Mouse (Mus musculus) limb, embryonic 12.5 days (tissue): Measurements from ENCODE around the gene Fam178b. TPM values are rescaled to one million over a fixed set of nuclear protein-coding genes. Genes with fewer than 3 reads are reported as not detected.
"Not testable (repeated sequence)": the region's sequence is repeated elsewhere in the genome, so short reads cannot be mapped to it uniquely, and the experiment has no call there.

Experiments used
- ATAC-seq: fragments of 200-750 bp; cut with Nextera tagmentation; 2 replicates; pipeline ENCODE4 v1.8.0; 2017; ENCODE audit warnings: low read depth, moderate TSS enrichment; ENCODE audit not compliant: insufficient number of reproducible peaks, insufficient read depth, low FRiP score, low TSS enrichment
- H3K27ac ChIP-seq: fragments of 300-500 bp; sonication (generic); 2 replicates; pipeline ENCODE4 v1.5.1; 2016; ENCODE audit warnings: mild to moderate bottlenecking, moderate library complexity
- H3K27me3 ChIP-seq: fragments of 300-500 bp; sonication (generic); 2 replicates; pipeline ENCODE4 v1.6.1; 2016; ENCODE audit warnings: mild to moderate bottlenecking, moderate library complexity
- H3K36me3 ChIP-seq: fragments of 300-500 bp; sonication (generic); 2 replicates; pipeline ENCODE4 v1.6.1; 2016; ENCODE audit warnings: mild to moderate bottlenecking, moderate library complexity
- H3K4me1 ChIP-seq: fragments of 300-500 bp; sonication (generic); replicated peaks from 2 replicates; pipeline ENCODE4 v1.6.1; 2016
- H3K4me2 ChIP-seq: fragments of 300-500 bp; sonication (generic); 2 replicates; pipeline ENCODE4 v1.6.1; 2016; ENCODE audit warnings: mild to moderate bottlenecking, moderate library complexity
- H3K4me3 ChIP-seq: fragments of 300-500 bp; sonication (generic); replicated peaks from 2 replicates; pipeline ENCODE4 v1.5.1; 2016; ENCODE audit warnings: mild to moderate bottlenecking
- H3K9ac ChIP-seq: fragments of 300-500 bp; sonication (generic); replicated peaks from 2 replicates; pipeline ENCODE4 v1.6.1; 2016; ENCODE audit warnings: mild to moderate bottlenecking, moderate library complexity
- H3K9me3 ChIP-seq: fragments of 300-500 bp; sonication (generic); 2 replicates; pipeline ENCODE4 v1.6.1; 2016; ENCODE audit warnings: mild to moderate bottlenecking, moderate library complexity
- WGBS: fragments of 180-500 bp; shearing (Covaris S2); methylation state at CpG from one replicate; pipeline ENCODE4 v1.1.7; 2016; 5-methylcytosine and 5-hydroxymethylcytosine counted together
- polyA plus RNA-seq: library from polyadenylated mRNA; unstranded; fragments of >200 nt; fragmentation: Nextera tagmentation; extraction: Ambion mirVana; gene quantifications from 2 replicates; pipeline ENCODE4 v1.2.1, GENCODE M21; 2016

The Fam178b gene
- polyA plus RNA-seq, 1 experiment from 2014 or later = 0.26 TPM

- Histone ChIP-seq H3K27me3 (no peaks in the 10 kb centered on the region), H3K27ac (no peak overlapping the region), H3K4me1 (peaks cover 4% of the 10 kb centered on the region; the same call in 1 of the 2 replicates), H3K4me2 (no peak overlapping the region), H3K4me3 (no peak overlapping the region), H3K9ac (no peak overlapping the region), H3K36me3 (no peaks in the 10 kb centered on the region), H3K9me3 (no peaks in the 10 kb centered on the region)
- 90% methylated on average over 10 of the region's 10 CpGs for WGBS
- no peak for ATAC-seq
These were observed 11.7 kb downstream of the Fam178b start for GRCm38 (mm10) chr1:36671260-36671659.

- peaks cover 7% of the 10 kb centered on the region; the same call in 1 of the 2 replicates for H3K4me1 ChIP-seq
- H3K36me3 ChIP-seq = no peaks in the 10 kb centered on the region
- no peak overlapping the region for H3K9ac ChIP-seq
- no peaks in the 10 kb centered on the region for H3K27me3 ChIP-seq
- no peaks in the 10 kb centered on the region for H3K9me3 ChIP-seq
- 63% methylated on average over 4 of the region's 4 CpGs for WGBS
- no peak overlapping the region for H3K4me2 ChIP-seq
- no peak overlapping the region for H3K27ac ChIP-seq
- no peak for ATAC-seq
- no peak overlapping the region for H3K4me3 ChIP-seq
These were observed 12.7 kb downstream of the Fam178b start for GRCm38 (mm10) chr1:36670256-36670655.

GRCm38 (mm10) chr1:36668007-36668406 lies 15.0 kb downstream of the Fam178b start:
- H3K4me1 ChIP-seq, H3K9ac ChIP-seq, H3K4me3 ChIP-seq, H3K36me3 ChIP-seq, H3K9me3 ChIP-seq, ATAC-seq, H3K27me3 ChIP-seq, H3K4me2 ChIP-seq, H3K27ac ChIP-seq: not testable (repeated sequence)
- 48% methylated on average over 4 of the region's 4 CpGs for WGBS

- WGBS = 42% methylated on average over 4 of the region's 4 CpGs
- Histone ChIP-seq H3K4me3 (no peak overlapping the region), H3K4me1 (peaks cover 9% of the 10 kb centered on the region; the same call in 1 of the 2 replicates), H3K27me3 (no peaks in the 10 kb centered on the region), H3K27ac (no peak overlapping the region), H3K9me3 (no peaks in the 10 kb centered on the region), H3K4me2 (no peak overlapping the region), H3K36me3 (no peaks in the 10 kb centered on the region), H3K9ac (no peak overlapping the region)
- no peak for ATAC-seq
These were observed 17.0 kb downstream of the Fam178b start for GRCm38 (mm10) chr1:36665934-36666333.

- H3K4me2 ChIP-seq = no peak overlapping the region
- ATAC-seq = no peak
- WGBS = 74% methylated on average over 11 of the region's 11 CpGs
- H3K36me3 ChIP-seq = no peaks in the 10 kb centered on the region
- H3K9ac ChIP-seq = no peak overlapping the region
- H3K4me1 ChIP-seq = peaks cover 9% of the 10 kb centered on the region; the same call in 1 of the 2 replicates
- peak overlapping the region; percentile 30; the same call in 1 of the 2 replicates for H3K27ac ChIP-seq
- H3K4me3 ChIP-seq = no peak overlapping the region
- H3K9me3 ChIP-seq = no peaks in the 10 kb centered on the region
- no peaks in the 10 kb centered on the region for H3K27me3 ChIP-seq
These were observed 17.7 kb downstream of the Fam178b start for GRCm38 (mm10) chr1:36665165-36665723.

GRCm38 (mm10) chr1:36664457-36664856 lies 18.5 kb downstream of the Fam178b start:
- no peak overlapping the region for H3K4me3 ChIP-seq
- H3K27me3 ChIP-seq = no peaks in the 10 kb centered on the region
- H3K27ac ChIP-seq = no peak overlapping the region
- no peaks in the 10 kb centered on the region for H3K36me3 ChIP-seq
- 66% methylated on average over 4 of the region's 4 CpGs for WGBS
- peaks cover 9% of the 10 kb centered on the region; the same call in 1 of the 2 replicates for H3K4me1 ChIP-seq
- no peak overlapping the region for H3K9ac ChIP-seq
- no peaks in the 10 kb centered on the region for H3K9me3 ChIP-seq
- ATAC-seq = no peak
- no peak overlapping the region for H3K4me2 ChIP-seq

GRCm38 (mm10) chr1:36658621-36659399 lies 24.2 kb downstream of the Fam178b start:
- no peaks in the 10 kb centered on the region for H3K9me3 ChIP-seq
- H3K27me3 ChIP-seq = no peaks in the 10 kb centered on the region
- no peak overlapping the region for H3K9ac ChIP-seq
- no peaks in the 10 kb centered on the region for H3K36me3 ChIP-seq
- 85% methylated on average over 7 of the region's 7 CpGs for WGBS
- ATAC-seq = no peak
- no peaks in the 10 kb centered on the region for H3K4me1 ChIP-seq
- H3K4me3 ChIP-seq = no peak overlapping the region
- H3K4me2 ChIP-seq = no peak overlapping the region
- no peak overlapping the region for H3K27ac ChIP-seq

GRCm38 (mm10) chr1:36657658-36658415 lies 25.1 kb downstream of the Fam178b start:
- Histone ChIP-seq H3K9ac (no peak overlapping the region), H3K4me3 (no peak overlapping the region), H3K27ac (no peak overlapping the region), H3K4me1 (no peaks in the 10 kb centered on the region), H3K9me3 (no peaks in the 10 kb centered on the region), H3K36me3 (no peaks in the 10 kb centered on the region), H3K27me3 (no peaks in the 10 kb centered on the region), H3K4me2 (no peak overlapping the region)
- no peak for ATAC-seq
- 85% methylated on average over 4 of the region's 4 CpGs for WGBS

GRCm38 (mm10) chr1:36656233-36656632 lies 26.8 kb downstream of the Fam178b start:
- no peak overlapping the region for H3K9ac ChIP-seq
- no peaks in the 10 kb centered on the region for H3K36me3 ChIP-seq
- H3K4me1 ChIP-seq = no peaks in the 10 kb centered on the region
- H3K9me3 ChIP-seq = no peaks in the 10 kb centered on the region
- ATAC-seq = no peak
- no peak overlapping the region for H3K4me3 ChIP-seq
- H3K27ac ChIP-seq = no peak overlapping the region
- H3K27me3 ChIP-seq = no peaks in the 10 kb centered on the region
- WGBS = 87% methylated on average over 3 of the region's 3 CpGs
- no peak overlapping the region for H3K4me2 ChIP-seq

- H3K4me1 ChIP-seq = no peaks in the 10 kb centered on the region
- H3K4me3 ChIP-seq = no peak overlapping the region
- no peak overlapping the region for H3K27ac ChIP-seq
- H3K9ac ChIP-seq = no peak overlapping the region
- H3K9me3 ChIP-seq = no peaks in the 10 kb centered on the region
- 92% methylated on average over 5 of the region's 5 CpGs for WGBS
- H3K27me3 ChIP-seq = no peaks in the 10 kb centered on the region
- ATAC-seq = no peak
- H3K36me3 ChIP-seq = no peaks in the 10 kb centered on the region
- no peak overlapping the region for H3K4me2 ChIP-seq
These were observed 27.9 kb downstream of the Fam178b start for GRCm38 (mm10) chr1:36655039-36655438.

GRCm38 (mm10) chr1:36647631-36648030 lies 35.4 kb downstream of the Fam178b start:
- no peak for ATAC-seq
- 65% methylated on average over 5 of the region's 5 CpGs for WGBS
- H3K9ac ChIP-seq = no peak overlapping the region
- H3K36me3 ChIP-seq = no peaks in the 10 kb centered on the region
- no peaks in the 10 kb centered on the region for H3K4me1 ChIP-seq
- H3K4me3 ChIP-seq = no peak overlapping the region
- H3K9me3 ChIP-seq = no peaks in the 10 kb centered on the region
- no peak overlapping the region for H3K27ac ChIP-seq
- H3K27me3 ChIP-seq = no peaks in the 10 kb centered on the region
- no peak overlapping the region for H3K4me2 ChIP-seq
